Mouse (Mus musculus) splenic B cell, adult 2 months (primary cell): ENCODE measurements around the gene Hbb-y.

Experiments used
- DNase-seq: peaks from one replicate; pipeline ENCODE4 v3.0.0-alpha.2; 2011; ENCODE audit warnings: low read depth, low spot score
- H3K27me3 ChIP-seq: 2 replicates; pipeline ENCODE4 v1.6.1; 2012; ENCODE audit warnings: mild to moderate bottlenecking, low read length, moderate library complexity, mixed read lengths; ENCODE audit not compliant: control insufficient read depth, poor library complexity, insufficient read depth, severe bottlenecking
- H3K36me3 ChIP-seq: 2 replicates; pipeline ENCODE4 v1.6.1; 2012; ENCODE audit warnings: mild to moderate bottlenecking, low read length, moderate library complexity, mixed read lengths; ENCODE audit not compliant: control insufficient read depth, poor library complexity, insufficient read depth, severe bottlenecking

Hbb-y gene

DNA sequence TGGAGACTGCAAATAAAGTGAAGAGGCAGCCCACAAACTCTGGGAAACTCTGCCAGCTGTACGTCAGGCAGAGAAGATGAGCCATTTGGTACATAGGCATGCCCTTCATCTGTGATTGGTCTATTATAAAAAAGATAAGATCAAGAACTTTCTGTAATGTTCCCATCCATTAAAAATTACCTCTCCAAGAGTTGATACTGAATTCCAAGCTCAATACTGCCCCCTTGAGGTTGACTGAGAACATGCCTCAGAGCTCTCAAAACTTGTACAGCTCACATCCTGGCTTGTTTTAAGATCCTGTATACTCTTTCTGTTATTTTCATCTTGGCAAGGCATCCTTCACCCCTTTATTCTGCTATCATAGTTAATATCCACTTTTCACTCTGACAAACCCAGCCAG lies 46.2 kb downstream of the Hbb-y start:
- DNase-seq = peak; percentile 68
- no peaks in the 10 kb centered on the region for H3K27me3 ChIP-seq
- no peaks in the 10 kb centered on the region for H3K36me3 ChIP-seq
